Mouse (Mus musculus) liver, embryonic 14.5 days (tissue): ENCODE data around the gene Rasa2.

ENCODE experiments used
- CTCF ChIP-seq: IDR thresholded peaks from 2 replicates; pipeline ENCODE4 v1.5.1; 2016; ENCODE audit warnings: antibody characterized with exemption, low read depth, control low read depth
- EP300 ChIP-seq: IDR thresholded peaks from 2 replicates; pipeline ENCODE4 v1.6.1; 2016; ENCODE audit warnings: antibody characterized with exemption, low read depth

DNA sequence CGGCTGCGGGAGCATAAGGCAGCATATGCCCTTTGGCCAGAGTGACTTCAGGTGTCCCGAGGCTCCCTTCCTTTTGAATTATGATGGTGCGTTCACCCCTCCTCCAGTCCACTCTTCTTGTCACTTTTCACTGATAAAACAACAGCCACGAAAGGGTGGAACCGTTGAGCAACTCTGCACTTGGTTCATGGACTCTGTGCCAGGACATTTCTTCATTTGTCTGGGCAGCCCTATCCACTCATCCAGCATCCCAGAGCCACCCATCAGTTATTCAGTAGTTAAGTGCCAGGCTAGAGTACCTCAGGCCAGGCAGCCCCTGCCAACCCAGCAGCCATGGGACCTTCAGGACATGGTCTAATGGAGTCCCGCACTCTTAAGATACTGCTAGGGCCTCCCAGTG is 7.1 kb upstream of the Rasa2 start:
- TF ChIP-seq EP300 (no peak), CTCF (no peak)
